Mouse (Mus musculus) lung, postnatal 0 days (tissue): ENCODE results near the gene Gm15737.

Experiments
- CTCF ChIP-seq: IDR thresholded peaks from 2 replicates; pipeline ENCODE4 v1.5.1; 2016; ENCODE audit warnings: antibody characterized with exemption, mild to moderate bottlenecking
- EP300 ChIP-seq: IDR thresholded peaks from 2 replicates; pipeline ENCODE4 v1.6.1; 2016; ENCODE audit warnings: antibody characterized with exemption, mild to moderate bottlenecking, control low read depth

DNA sequence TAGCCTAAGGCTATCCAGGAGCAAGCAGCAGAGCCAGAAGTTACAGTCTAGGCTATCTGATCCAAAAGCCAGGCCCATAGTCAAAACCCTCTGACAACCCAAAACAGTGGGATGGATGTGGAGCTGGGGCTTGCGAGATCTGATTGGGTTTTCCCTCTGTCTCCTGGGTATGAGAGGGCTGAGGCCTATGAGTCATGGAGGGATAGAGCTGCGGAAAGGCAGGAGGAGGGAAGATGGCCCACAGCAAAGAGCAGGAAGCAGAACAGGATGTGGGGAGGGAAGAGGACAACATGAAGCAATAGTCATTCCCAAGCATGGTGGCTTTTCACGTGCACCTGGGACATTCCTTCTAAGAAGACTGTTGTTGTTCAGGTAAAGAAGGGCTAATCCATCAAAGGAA is 41.5 kb downstream of the Gm15737 start:
- TF ChIP-seq CTCF (no peak), EP300 (no peak)
